Mouse (Mus musculus) heart, postnatal 25 days (tissue): ENCODE measurements around the gene Ankrd33. TPM values are rescaled to one million over a fixed set of nuclear protein-coding genes. Genes with fewer than 3 reads are reported as not detected.

Experiments
- DNase-seq: peaks from one replicate; pipeline ENCODE4 v3.0.0; 2022; ENCODE audit warnings: low spot score
- intact Hi-C: fragments of 180-260 bp; cut with DNase I; formaldehyde crosslinking; loops from one replicate; pipeline ENCODE4 v1.15.1; 2025
- total RNA-seq, 2 experiments: library from RNA; stranded (reverse); gene quantifications; 2 replicates each; pipeline ENCODE4 v1.2.3; 2021

The Ankrd33 gene
- total RNA-seq, 2 experiments from 2014 or later, result not detected

GRCm38 (mm10) chr15:101118399-101119125 is 3.0 kb downstream of the Ankrd33 start:
- no peak for DNase-seq
- intact Hi-C loops, result loop anchor here (2.0 kb wide), 1 partner anchor 26 kb away; no protein-coding TSS in a partner anchor

GRCm38 (mm10) chr15:101121411-101122289 is 6.1 kb downstream of the Ankrd33 start:
- intact Hi-C loops, result no loop called here
- no peak for DNase-seq

GRCm38 (mm10) chr15:101122290-101122589 is 6.7 kb downstream of the Ankrd33 start:
- DNase-seq, result no peak
- intact Hi-C loops, result no loop called here

- DNase-seq, result peak; percentile 65
- intact Hi-C loops, result no loop called here
These were observed 7.6 kb downstream of the Ankrd33 start for GRCm38 (mm10) chr15:101123202-101123601.

GRCm38 (mm10) chr15:101125561-101125960 is 10.0 kb downstream of the Ankrd33 start:
- intact Hi-C loops, result no loop called here
- no peak for DNase-seq

GRCm38 (mm10) chr15:101126876-101127544 is 11.5 kb downstream of the Ankrd33 start:
- DNase-seq, result peak; percentile 65
- intact Hi-C loops, result no loop called here

- intact Hi-C loops, result no loop called here
These were observed 12.9 kb downstream of the Ankrd33 start, which contains the start of gene Acvrl1 for GRCm38 (mm10) chr15:101128181-101129089. Gene Acvrl1, plus strand, starts transcription at chr15:101128522.

GRCm38 (mm10) chr15:101129412-101129811 is 13.9 kb downstream of the Ankrd33 start:
- no peak for DNase-seq
- intact Hi-C loops, result no loop called here

More at GRCm38 (mm10) chr15:101128181-101129089, 12.9 kb downstream of the Ankrd33 start, which contains the start of gene Acvrl1:
- peak; percentile 65 for DNase-seq

- DNase-seq, result no peak
- intact Hi-C loops, result no loop called here
These were observed 15.9 kb downstream of the Ankrd33 start for GRCm38 (mm10) chr15:101131498-101131897.

- no peak for DNase-seq
- intact Hi-C loops, result no loop called here
These were observed 16.5 kb downstream of the Ankrd33 start for GRCm38 (mm10) chr15:101132041-101132440.

- intact Hi-C loops, result no loop called here
- DNase-seq, result no peak
These were observed 17.2 kb downstream of the Ankrd33 start for GRCm38 (mm10) chr15:101132761-101133160.

- DNase-seq, result no peak
- intact Hi-C loops, result no loop called here
These were observed 18.6 kb downstream of the Ankrd33 start for GRCm38 (mm10) chr15:101133993-101134704.

GRCm38 (mm10) chr15:101135405-101135804 is 19.9 kb downstream of the Ankrd33 start:
- intact Hi-C loops, result no loop called here
- no peak for DNase-seq

GRCm38 (mm10) chr15:101137455-101137854 is 21.9 kb downstream of the Ankrd33 start:
- no peak for DNase-seq
- intact Hi-C loops, result no loop called here

- intact Hi-C loops, result no loop called here
- no peak for DNase-seq
These were observed 23.1 kb downstream of the Ankrd33 start for GRCm38 (mm10) chr15:101138675-101139074.

- DNase-seq, result no peak
- intact Hi-C loops, result no loop called here
These were observed 24.3 kb downstream of the Ankrd33 start for GRCm38 (mm10) chr15:101139885-101140284.

GRCm38 (mm10) chr15:101140587-101140986 is 25.0 kb downstream of the Ankrd33 start:
- DNase-seq, result no peak
- intact Hi-C loops, result no loop called here

GRCm38 (mm10) chr15:101141061-101141541 is 25.5 kb downstream of the Ankrd33 start:
- DNase-seq, result no peak
- intact Hi-C loops, result no loop called here

- DNase-seq, result no peak
- intact Hi-C loops, result no loop called here
These were observed 27.1 kb downstream of the Ankrd33 start for GRCm38 (mm10) chr15:101142672-101143071.
